Mouse (Mus musculus) liver, embryonic 11.5 days (tissue): ENCODE data around the gene Lonrf3. TPM values are rescaled to one million over a fixed set of nuclear protein-coding genes. Genes with fewer than 3 reads are reported as not detected.

ENCODE experiments used
- ATAC-seq: fragments of 200-750 bp; cut with Nextera tagmentation; replicated peaks from 2 replicates; pipeline ENCODE4 v1.8.0; 2017; ENCODE audit warnings: moderate number of reproducible peaks, mild to moderate bottlenecking, moderate TSS enrichment, moderate library complexity; ENCODE audit not compliant: low FRiP score
- DNase-seq: peaks from one replicate; pipeline ENCODE4 v3.0.0-alpha.2; 2017; ENCODE audit warnings: low spot score
- H3K27ac ChIP-seq: fragments of 300-500 bp; sonication (generic); 2 replicates; pipeline ENCODE4 v1.5.1; 2014; ENCODE audit warnings: mild to moderate bottlenecking, low read depth, low read length, control low read depth
- H3K27me3 ChIP-seq: fragments of 300-500 bp; sonication (generic); replicated peaks from 2 replicates; pipeline ENCODE4 v1.6.1; 2014; ENCODE audit warnings: low read length, mixed read lengths; ENCODE audit not compliant: control insufficient read depth, insufficient read depth
- H3K36me3 ChIP-seq: fragments of 300-500 bp; sonication (generic); 2 replicates; pipeline ENCODE4 v1.6.1; 2014; ENCODE audit warnings: mild to moderate bottlenecking, low read length, moderate library complexity, mixed read lengths; ENCODE audit not compliant: control insufficient read depth, insufficient read depth
- H3K4me1 ChIP-seq: fragments of 300-500 bp; sonication (generic); replicated peaks from 2 replicates; pipeline ENCODE4 v1.6.1; 2014; ENCODE audit warnings: low read length, mixed read lengths; ENCODE audit not compliant: control insufficient read depth, insufficient read depth
- H3K4me2 ChIP-seq: fragments of 300-500 bp; sonication (generic); 2 replicates; pipeline ENCODE4 v1.6.1; 2014; ENCODE audit warnings: mild to moderate bottlenecking, control low read depth, moderate library complexity
- H3K4me3 ChIP-seq: fragments of 300-500 bp; sonication (generic); 2 replicates; pipeline ENCODE4 v1.5.1; 2014; ENCODE audit warnings: low read depth, low read length, control low read depth
- H3K9ac ChIP-seq: fragments of 300-500 bp; sonication (generic); 2 replicates; pipeline ENCODE4 v1.6.1; 2014; ENCODE audit warnings: low read depth, low read length, control low read depth
- H3K9me3 ChIP-seq: fragments of 300-500 bp; sonication (generic); 2 replicates; pipeline ENCODE4 v1.6.1; 2016; ENCODE audit warnings: low read length, inconsistent platforms, mixed read lengths; ENCODE audit not compliant: control insufficient read depth
- WGBS: fragments of 180-500 bp; shearing (Covaris S2); extraction: QIAGEN DNeasy Blood & Tissue Kit; methylation state at CpG from one replicate; pipeline ENCODE4 v1.1.7; 2014; 5-methylcytosine and 5-hydroxymethylcytosine counted together
- microRNA-seq: library from miRNA; unstranded; fragments of <30 nt; microRNA quantifications from one replicate; pipeline ENCODE4, GENCODE M21; 2017; ENCODE audit warnings: borderline number of aligned reads
- polyA plus RNA-seq: library from polyadenylated mRNA; unstranded; fragments of >200 nt; fragmentation: Nextera tagmentation; extraction: Ambion mirVana; gene quantifications from 2 replicates; pipeline ENCODE4 v1.2.1, GENCODE M21; 2014

Lonrf3 gene
- polyA plus RNA-seq, 1 experiment from 2014 or later = 0.69 TPM

GRCm38 (mm10) chrX:36389971-36390370 lies 61.8 kb downstream of the Lonrf3 start:
- Histone ChIP-seq H3K4me3 (no peak overlapping the region), H3K4me2 (no peak overlapping the region), H3K27ac (no peak overlapping the region), H3K9me3 (no peaks in the 10 kb centered on the region), H3K4me1 (no peaks in the 10 kb centered on the region), H3K36me3 (no peaks in the 10 kb centered on the region), H3K9ac (no peak overlapping the region), H3K27me3 (no peaks in the 10 kb centered on the region)
- 54% methylated on average over 3 of the region's 3 CpGs for WGBS
- ATAC-seq (no peak), DNase-seq (no peak)

GRCm38 (mm10) chrX:36390503-36390902 lies 62.4 kb downstream of the Lonrf3 start:
- H3K4me2 ChIP-seq = no peak overlapping the region
- H3K36me3 ChIP-seq = no peaks in the 10 kb centered on the region
- no peak for DNase-seq
- no peaks in the 10 kb centered on the region for H3K9me3 ChIP-seq
- whole genome bisulfite sequencing = 35% methylated on average over 2 of the region's 2 CpGs
- H3K9ac ChIP-seq = no peak overlapping the region
- no peaks in the 10 kb centered on the region for H3K4me1 ChIP-seq
- ATAC-seq = no peak
- H3K27me3 ChIP-seq = no peaks in the 10 kb centered on the region
- H3K4me3 ChIP-seq = no peak overlapping the region
- H3K27ac ChIP-seq = no peak overlapping the region

- Histone ChIP-seq H3K27me3 (no peaks in the 10 kb centered on the region), H3K4me3 (no peak overlapping the region)
- DNase-seq = no peak
Observed at GRCm38 (mm10) chrX:36392672-36393071, 64.5 kb downstream of the Lonrf3 start.

GRCm38 (mm10) chrX:36393279-36393678 lies 65.1 kb downstream of the Lonrf3 start:
- Histone ChIP-seq H3K27ac (no peak overlapping the region), H3K36me3 (no peaks in the 10 kb centered on the region), H3K4me2 (no peak overlapping the region), H3K4me3 (no peak overlapping the region), H3K27me3 (no peaks in the 10 kb centered on the region), H3K9me3 (no peaks in the 10 kb centered on the region), H3K9ac (no peak overlapping the region), H3K4me1 (no peaks in the 10 kb centered on the region)
- no peak for ATAC-seq
- WGBS = 38% methylated on average over 6 of the region's 6 CpGs
- DNase-seq = no peak

More at GRCm38 (mm10) chrX:36392672-36393071, 64.5 kb downstream of the Lonrf3 start:
- Histone ChIP-seq H3K27ac (no peak overlapping the region), H3K36me3 (no peaks in the 10 kb centered on the region), H3K4me2 (no peak overlapping the region), H3K9me3 (no peaks in the 10 kb centered on the region), H3K4me1 (no peaks in the 10 kb centered on the region), H3K9ac (no peak overlapping the region)
- ATAC-seq = no peak
- 69% methylated on average over 6 of the region's 6 CpGs for WGBS

GRCm38 (mm10) chrX:36400980-36401379 lies 72.8 kb downstream of the Lonrf3 start, which contains the start of gene Gm6268:
TSS of gene Gm6268 (plus strand) at chrX:36401280.
- Histone ChIP-seq H3K4me2 (no peak within 1 kb of the TSS), H3K36me3 (no peaks in the 10 kb centered on the region), H3K4me3 (no peak within 1 kb of the TSS), H3K27ac (no peak within 1 kb of the TSS), H3K9ac (no peak within 1 kb of the TSS), H3K4me1 (no peaks in the 10 kb centered on the region), H3K9me3 (no peaks in the 10 kb centered on the region), H3K27me3 (no peaks in the 10 kb centered on the region)
- ATAC-seq (no peak), DNase-seq (no peak)
- WGBS = 86% methylated on average over 13 of the region's 13 CpGs

GRCm38 (mm10) chrX:36402316-36402715 lies 74.2 kb downstream of the Lonrf3 start:
- Histone ChIP-seq H3K9ac (no peak overlapping the region), H3K4me2 (no peak overlapping the region), H3K27ac (no peak overlapping the region), H3K9me3 (no peaks in the 10 kb centered on the region), H3K4me3 (no peak overlapping the region), H3K36me3 (no peaks in the 10 kb centered on the region), H3K4me1 (no peaks in the 10 kb centered on the region), H3K27me3 (no peaks in the 10 kb centered on the region)
- DNase-seq (no peak), ATAC-seq (no peak)
- whole genome bisulfite sequencing = 52% methylated on average over 6 of the region's 6 CpGs

Small RNA genes within 50 kb of the gene (microRNA-seq; reads per million reads assigned to microRNA genes)
- gene Gm44485 = not detected

Other genes with a start within 250 kb of the Lonrf3 start
- 5.6 and 6.0 TPM in 2 replicates for gene Il13ra1, start 216.2 kb upstream of the Lonrf3 start, polyA plus RNA-seq
- gene Zcchc12, start 132.4 kb upstream of the Lonrf3 start, polyA plus RNA-seq = 3.8 and 4.6 TPM in 2 replicates
- not detected in 2 replicates for gene Gm6268, start 72.9 kb downstream of the Lonrf3 start, polyA plus RNA-seq
- gene Gm14569, start 163.5 kb downstream of the Lonrf3 start, polyA plus RNA-seq = not detected in 2 replicates